Mouse (Mus musculus): ENCODE results near the gene Olfr769.
"Not testable (repeated sequence)": the region's sequence is repeated elsewhere in the genome, so short reads cannot be mapped to it uniquely, and the experiment has no call there.

Olfr769 gene

DNA sequence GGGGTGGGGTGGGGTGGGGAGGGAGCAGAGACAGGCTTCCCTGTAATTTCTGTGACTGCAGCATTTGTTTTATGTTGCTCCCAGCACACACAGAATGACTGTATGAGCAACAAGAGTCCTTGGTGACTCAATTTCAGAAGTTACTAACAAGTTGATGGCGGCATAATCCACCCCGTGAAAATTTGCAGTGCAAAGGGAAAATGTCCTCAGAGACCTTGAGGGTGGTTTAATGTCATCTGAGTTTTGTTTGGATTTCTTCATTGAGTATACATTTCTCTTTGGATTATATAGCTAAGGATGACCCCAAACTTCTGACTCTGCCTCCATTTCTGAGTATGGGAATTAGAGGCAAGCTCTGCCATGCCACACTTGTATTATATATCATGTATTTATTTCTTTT, at the start of gene Olfr769:
Olfr769 (minus strand) TSS at position 101 of the 400 bp plus-strand sequence.
- DNase-seq (ENCODE audit: low spot score), result no peak

DNA sequence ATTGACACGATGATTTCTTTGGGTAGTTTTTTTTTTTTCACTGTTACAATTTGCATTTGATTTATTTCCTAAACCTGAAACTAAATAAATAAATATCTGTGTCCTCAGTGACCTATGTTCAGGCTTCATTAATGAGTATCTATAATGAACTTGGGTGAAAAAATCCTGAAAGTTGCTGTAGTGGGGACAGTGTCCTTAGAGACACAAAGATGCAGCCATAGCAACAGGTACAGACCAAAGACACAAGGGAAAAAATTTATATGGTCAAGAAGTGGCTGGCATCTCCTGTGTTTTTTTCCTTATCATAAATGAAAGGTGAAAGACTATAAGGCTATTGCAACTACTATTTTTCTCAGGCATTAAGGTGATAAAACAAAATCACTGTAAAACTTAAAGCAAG, 47.0 kb upstream of the Olfr769 start, which contains the start of gene Olfr771:
Olfr771 (minus strand) TSS at position 101 of the 400 bp plus-strand sequence.
- DNase-seq (ENCODE audit: low spot score), result no peak

DNA sequence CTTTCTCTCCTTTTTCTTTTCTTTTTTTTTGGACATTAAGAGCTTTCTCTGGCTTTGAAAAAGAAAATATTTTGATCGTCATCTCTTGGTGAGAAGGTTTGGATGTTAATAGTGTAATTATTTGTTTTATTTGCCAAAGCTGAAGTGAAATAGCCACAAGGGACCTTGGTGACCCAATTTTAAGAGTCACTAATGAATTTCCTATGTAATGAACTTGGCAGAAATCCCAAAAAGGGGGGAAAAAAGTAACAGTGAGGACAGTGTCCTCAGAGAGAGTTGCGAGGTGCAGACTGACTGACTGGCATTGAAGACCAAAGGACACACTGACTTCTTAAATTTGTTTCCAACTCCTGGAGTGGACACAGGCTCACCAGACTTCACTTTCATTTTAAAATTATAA, 21.2 kb upstream of the Olfr769 start, which contains the start of gene Olfr770:
Olfr770 (minus strand) TSS at position 101 of the 400 bp plus-strand sequence.
- no peak for DNase-seq (ENCODE audit: low spot score)

- no peak for DNase-seq (ENCODE audit: low spot score)
Observed at GRCm38 (mm10) chr10:129115146-129115545, 2.5 kb downstream of the Olfr769 start.

DNA sequence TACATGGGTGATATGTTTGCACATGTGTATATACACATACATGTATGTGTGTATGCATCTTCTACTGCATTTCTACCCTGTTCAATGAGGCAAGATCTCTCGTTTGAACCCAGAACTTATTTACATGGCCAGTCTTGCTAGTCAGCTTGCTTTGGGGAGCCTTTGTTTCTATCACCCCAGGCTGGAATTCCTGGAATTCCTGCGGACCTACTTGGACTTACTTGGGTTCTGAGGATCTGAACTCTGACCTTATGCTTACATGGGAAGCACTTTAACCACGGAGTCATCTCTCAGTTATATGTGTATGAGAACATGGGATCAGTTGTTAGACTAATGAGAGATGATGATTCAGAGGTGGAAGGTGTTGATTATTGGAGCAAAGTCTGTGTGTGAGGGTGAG, 16.4 kb downstream of the Olfr769 start:
- DNase-seq (ENCODE audit: low spot score), result no peak

GRCm38 (mm10) chr10:129099275-129099674, 18.4 kb downstream of the Olfr769 start, which contains the start of gene Olfr768:
Gene Olfr768 (minus strand): TSS chr10:129099375.
- DNase-seq (ENCODE audit: low spot score), result no peak

DNA sequence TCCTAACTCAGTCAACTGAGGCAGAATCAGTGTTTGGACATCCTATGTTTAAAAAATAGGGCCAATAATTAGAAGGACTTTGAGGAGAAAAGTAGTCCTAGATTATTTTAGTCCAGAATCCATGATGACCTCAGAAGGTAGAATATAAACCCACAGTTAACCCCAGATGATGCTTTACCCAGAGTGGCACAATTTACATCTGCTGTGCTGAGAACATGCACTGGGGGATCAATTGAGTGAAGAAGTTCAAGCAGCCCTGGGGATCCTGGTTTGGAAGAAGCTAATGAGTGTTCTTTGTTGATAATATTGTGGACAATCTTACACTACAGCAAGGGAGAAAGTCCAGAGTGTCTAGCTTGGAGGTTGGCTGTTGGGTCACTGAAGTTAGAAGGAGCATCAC, 34.9 kb downstream of the Olfr769 start, which contains the start of gene Olfr767:
Olfr767 (minus strand) TSS at position 101 of the 400 bp plus-strand sequence.
- not testable (repeated sequence) for DNase-seq (ENCODE audit: low spot score)

DNA sequence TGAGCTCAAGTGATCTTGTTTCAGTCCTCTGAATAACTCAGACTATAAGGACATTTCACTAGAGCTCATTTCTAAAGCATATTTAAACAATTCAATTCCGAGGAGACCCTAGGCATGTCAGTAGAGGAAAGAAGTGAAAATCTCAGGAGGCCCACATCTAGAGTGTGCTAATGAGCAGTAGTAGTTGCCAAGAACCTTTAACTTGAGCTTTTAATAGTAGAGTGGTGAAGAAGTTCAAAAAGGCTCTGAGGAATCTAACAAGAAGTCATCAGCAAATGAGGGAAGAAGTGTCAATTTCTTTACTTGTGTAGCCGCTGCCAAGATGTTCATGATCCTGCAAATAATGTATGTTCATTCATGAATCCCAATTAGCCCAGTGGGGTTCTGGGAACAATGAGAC, 48.8 kb downstream of the Olfr769 start, which contains the start of gene Olfr766-ps1:
Olfr766-ps1 (minus strand) TSS at position 101 of the 400 bp plus-strand sequence.
- no peak for DNase-seq (ENCODE audit: low spot score)
